Mouse (Mus musculus) intestine, embryonic 14.5 days (tissue): ENCODE results near the gene Kmt2d. TPM values are rescaled to one million over a fixed set of nuclear protein-coding genes. Genes with fewer than 3 reads are reported as not detected.
A peak's percentile ranks its signal among the peaks of the same experiment; 100 is the strongest.

Source experiments
- ATAC-seq: fragments of 200-750 bp; cut with Nextera tagmentation; replicated peaks from 2 replicates; pipeline ENCODE4 v1.8.0; 2017; ENCODE audit warnings: low read depth, moderate number of reproducible peaks, moderate TSS enrichment, moderate library complexity; ENCODE audit not compliant: low FRiP score, low TSS enrichment
- DNase-seq: peaks from one replicate; pipeline ENCODE4 v3.0.0-alpha.2; 2018; ENCODE audit warnings: low spot score
- H3K27ac ChIP-seq: fragments of 300-500 bp; sonication (generic); 2 replicates; pipeline ENCODE4 v1.5.1; 2014; ENCODE audit warnings: low read depth, mild to moderate bottlenecking, control low read depth
- H3K27me3 ChIP-seq: fragments of 300-500 bp; sonication (generic); replicated peaks from 2 replicates; pipeline ENCODE4 v1.6.1; 2014; ENCODE audit warnings: low read length, control low read depth; ENCODE audit not compliant: control insufficient read depth, insufficient read depth
- H3K36me3 ChIP-seq: fragments of 300-500 bp; sonication (generic); 2 replicates; pipeline ENCODE4 v1.6.1; 2014; ENCODE audit warnings: low read length, control low read depth; ENCODE audit not compliant: control insufficient read depth, insufficient read depth
- H3K4me1 ChIP-seq: fragments of 300-500 bp; sonication (generic); replicated peaks from 2 replicates; pipeline ENCODE4 v1.6.1; 2014; ENCODE audit warnings: low read length, control low read depth, mixed read lengths; ENCODE audit not compliant: control insufficient read depth, insufficient read depth
- H3K4me2 ChIP-seq: fragments of 300-500 bp; sonication (generic); 2 replicates; pipeline ENCODE4 v1.6.1; 2014; ENCODE audit warnings: low read length
- H3K4me3 ChIP-seq: fragments of 300-500 bp; sonication (generic); 2 replicates; pipeline ENCODE4 v1.5.1; 2014; ENCODE audit warnings: low read depth, low read length, control low read depth, mixed read lengths
- H3K9ac ChIP-seq: fragments of 300-500 bp; sonication (generic); 2 replicates; pipeline ENCODE4 v1.6.1; 2014; ENCODE audit warnings: mild to moderate bottlenecking, low read length
- H3K9me3 ChIP-seq: fragments of 300-500 bp; sonication (generic); 2 replicates; pipeline ENCODE4 v1.6.1; 2016; ENCODE audit warnings: low read length, control low read depth; ENCODE audit not compliant: control insufficient read depth
- WGBS: fragments of 180-500 bp; shearing (Covaris S2); extraction: QIAGEN DNeasy Blood & Tissue Kit; methylation state at CpG from one replicate; pipeline ENCODE4 v1.1.7; 2014; 5-methylcytosine and 5-hydroxymethylcytosine counted together
- polyA plus RNA-seq: library from polyadenylated mRNA; unstranded; fragments of >200 nt; fragmentation: Nextera tagmentation; extraction: Ambion mirVana; gene quantifications from 2 replicates; pipeline ENCODE4 v1.2.1, GENCODE M21; 2014

Gene Kmt2d
- polyA plus RNA-seq, 1 experiment from 2014 or later, result 16.2 TPM

DNA sequence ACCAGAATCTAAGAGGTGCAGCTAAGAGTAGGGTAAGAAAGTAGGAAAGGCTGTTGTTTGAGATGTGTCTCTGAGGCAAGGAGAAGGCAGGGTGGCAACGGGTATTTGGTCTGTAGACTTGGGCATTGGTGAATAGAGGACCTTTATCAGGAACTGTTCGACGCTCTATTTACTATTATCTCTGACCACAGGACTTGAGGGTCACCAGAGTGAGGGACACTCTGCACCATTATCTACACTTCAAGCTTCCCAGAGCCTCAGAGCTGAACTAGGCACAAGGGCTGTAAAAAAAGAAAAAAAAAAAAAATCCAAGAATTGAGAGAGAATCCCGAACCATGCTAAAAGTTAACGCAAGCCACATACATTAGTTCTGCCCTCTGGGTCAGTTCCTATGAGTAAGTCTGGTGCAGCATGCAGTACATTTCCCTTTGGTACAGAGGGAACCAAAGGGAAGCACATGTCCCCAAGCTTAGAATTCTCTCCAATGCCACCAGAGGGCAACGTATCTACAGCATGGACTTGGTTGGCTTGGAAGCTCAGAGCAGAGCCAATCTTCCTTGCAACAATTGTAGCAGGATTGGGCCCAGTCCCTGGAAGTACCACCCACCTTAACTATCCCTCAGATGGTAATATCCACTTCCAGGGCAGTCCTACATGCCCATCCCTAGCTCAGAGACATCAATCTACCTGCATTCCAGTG, 21.1 kb upstream of the Kmt2d start:
- 39% methylated on average over 6 of the region's 6 CpGs for WGBS
- no peaks in the 10 kb centered on the region for H3K36me3 ChIP-seq
- ATAC-seq (peak; percentile 54), DNase-seq (no peak)
- H3K27ac ChIP-seq, result no peak overlapping the region
- H3K9me3 ChIP-seq, result no peaks in the 10 kb centered on the region
- H3K4me2 ChIP-seq, result no peak overlapping the region
- H3K4me3 ChIP-seq, result no peak overlapping the region
- H3K27me3 ChIP-seq, result peaks cover 60% of the 10 kb centered on the region
- H3K9ac ChIP-seq, result no peak overlapping the region
- H3K4me1 ChIP-seq, result peaks cover 14% of the 10 kb centered on the region

DNA sequence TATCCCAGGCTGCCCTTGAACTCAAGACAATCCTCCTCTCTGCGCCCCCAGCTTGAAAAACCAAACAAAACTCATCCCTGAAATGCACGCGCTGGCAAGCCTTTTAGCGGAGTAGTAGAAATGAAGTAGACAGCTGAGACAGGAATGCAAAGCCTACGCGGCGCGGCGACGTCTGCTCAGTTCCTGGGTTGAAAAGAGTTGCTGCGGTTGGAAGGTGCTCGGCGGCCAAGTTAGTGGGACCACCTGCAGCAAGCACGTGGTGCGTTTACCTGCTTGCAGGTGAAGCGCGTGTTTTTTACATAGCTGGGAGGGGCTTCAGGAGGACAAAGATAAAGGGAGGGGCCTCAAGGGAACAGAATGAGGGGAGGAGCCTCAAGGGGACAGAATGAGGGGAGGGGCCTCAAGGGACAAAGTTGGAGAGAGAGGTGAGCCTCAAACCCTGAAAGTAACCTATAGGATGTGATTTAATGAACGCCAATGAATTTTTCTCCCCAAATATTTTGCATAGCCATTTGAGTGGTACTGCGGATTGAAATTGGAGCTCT, 20.3 kb upstream of the Kmt2d start:
- DNase-seq (no peak), ATAC-seq (no peak; the same call in 1 of the 2 replicates)
- Histone ChIP-seq H3K4me3 (peak overlapping the region; percentile 13; the same call in 1 of the 2 replicates), H3K9ac (no peak overlapping the region), H3K36me3 (no peaks in the 10 kb centered on the region), H3K4me1 (peaks cover 14% of the 10 kb centered on the region), H3K27me3 (peaks cover 52% of the 10 kb centered on the region), H3K4me2 (peak overlapping the region; percentile 38), H3K27ac (no peak overlapping the region), H3K9me3 (no peaks in the 10 kb centered on the region)
- WGBS, result 9% methylated on average over 19 of the region's 19 CpGs

DNA sequence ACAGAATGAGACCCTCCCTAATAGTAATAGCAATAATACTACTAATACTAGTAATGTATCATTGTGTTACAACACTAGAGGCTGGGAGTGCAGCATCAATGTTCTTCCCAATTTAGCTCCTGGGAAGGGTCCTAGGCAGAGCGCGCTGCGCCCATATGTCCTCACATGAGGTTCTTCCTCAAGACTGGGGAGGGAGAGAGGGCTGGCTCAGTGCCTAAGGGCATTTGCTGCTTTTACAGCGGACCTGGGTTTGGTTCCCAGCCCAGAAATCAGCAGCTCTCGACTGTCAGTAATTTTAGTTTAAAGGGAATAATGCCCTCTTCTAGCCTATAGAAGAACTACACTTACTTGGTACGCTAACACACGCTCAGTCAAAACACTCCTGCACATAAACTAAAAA, 16.5 kb upstream of the Kmt2d start:
- no peak for ATAC-seq
- H3K9ac ChIP-seq, result no peak overlapping the region
- no peaks in the 10 kb centered on the region for H3K36me3 ChIP-seq
- H3K4me3 ChIP-seq, result no peak overlapping the region
- H3K4me1 ChIP-seq, result no peaks in the 10 kb centered on the region
- no peak overlapping the region for H3K27ac ChIP-seq
- H3K9me3 ChIP-seq, result no peaks in the 10 kb centered on the region
- peaks cover 15% of the 10 kb centered on the region for H3K27me3 ChIP-seq
- WGBS, result 76% methylated on average over 7 of the region's 7 CpGs
- H3K4me2 ChIP-seq, result no peak overlapping the region
- no peak for DNase-seq

DNA sequence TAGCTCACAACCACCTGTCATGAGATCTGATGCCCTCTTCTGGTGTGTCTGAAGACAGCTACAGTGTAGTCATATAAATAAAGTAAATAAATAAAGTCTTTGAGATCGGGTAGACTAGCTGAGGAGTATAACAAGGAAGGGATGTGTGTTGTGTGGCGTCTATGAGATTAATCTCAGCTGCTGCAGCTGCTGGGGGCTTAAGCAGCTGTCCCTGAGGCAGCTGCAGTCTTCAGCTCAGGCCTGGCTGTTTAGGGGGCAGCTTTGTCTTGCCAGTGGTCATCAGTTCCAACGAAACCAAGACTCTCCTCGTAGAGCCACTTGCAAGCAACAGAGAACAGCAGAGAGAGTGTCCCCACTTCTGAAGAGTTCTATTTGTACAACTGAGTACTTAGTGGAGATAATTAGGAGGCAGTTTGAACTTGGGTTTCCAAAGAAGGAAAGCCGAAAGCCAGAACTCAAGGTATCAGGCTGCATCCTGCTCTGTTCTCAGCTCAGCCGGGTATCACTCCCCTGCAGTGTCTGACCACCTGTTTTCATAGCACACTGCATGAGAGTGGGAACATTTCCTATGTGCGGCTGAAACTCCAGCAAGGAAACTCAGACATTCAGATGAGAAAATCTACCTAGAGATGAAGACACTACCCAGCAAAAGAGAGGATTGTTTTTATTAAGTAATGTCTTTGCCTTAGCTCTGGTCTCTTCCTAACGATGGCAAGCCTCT, 15.8 kb upstream of the Kmt2d start:
- DNase-seq, result no peak
- H3K9ac ChIP-seq, result no peak overlapping the region
- ATAC-seq, result no peak
- no peaks in the 10 kb centered on the region for H3K9me3 ChIP-seq
- H3K4me2 ChIP-seq, result no peak overlapping the region
- H3K4me1 ChIP-seq, result no peaks in the 10 kb centered on the region
- H3K27ac ChIP-seq, result no peak overlapping the region
- H3K4me3 ChIP-seq, result no peak overlapping the region
- H3K36me3 ChIP-seq, result no peaks in the 10 kb centered on the region
- 57% methylated on average over 8 of the region's 8 CpGs for WGBS
- H3K27me3 ChIP-seq, result peaks cover 10% of the 10 kb centered on the region

DNA sequence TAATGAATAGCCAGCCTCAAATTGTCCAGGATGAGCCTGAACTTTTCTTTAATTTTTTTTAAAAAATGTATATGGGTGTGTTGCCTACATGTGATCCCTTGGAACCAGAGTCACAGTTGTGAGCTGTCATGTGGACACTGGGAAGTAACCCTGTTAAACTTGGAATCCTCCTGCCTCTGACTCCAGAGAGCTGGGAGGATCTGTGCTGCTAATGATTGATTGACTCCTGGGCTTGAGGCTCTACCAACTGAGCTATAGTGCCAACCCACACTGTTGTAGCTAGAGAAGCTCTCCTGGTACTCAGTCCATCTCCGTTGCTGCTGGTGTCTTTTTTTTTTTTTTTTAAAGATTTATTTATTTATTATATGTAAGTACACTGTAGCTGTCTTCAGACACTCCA, 13.1 kb upstream of the Kmt2d start:
- no peak overlapping the region for H3K4me3 ChIP-seq
- ATAC-seq (no peak), DNase-seq (no peak)
- no peaks in the 10 kb centered on the region for H3K27me3 ChIP-seq
- H3K27ac ChIP-seq, result no peak overlapping the region
- H3K9ac ChIP-seq, result no peak overlapping the region
- H3K4me2 ChIP-seq, result no peak overlapping the region
- H3K4me1 ChIP-seq, result peaks cover 6% of the 10 kb centered on the region
- WGBS, result 71% methylated on average over 1 of the region's 1 CpGs
- no peaks in the 10 kb centered on the region for H3K36me3 ChIP-seq
- no peaks in the 10 kb centered on the region for H3K9me3 ChIP-seq

DNA sequence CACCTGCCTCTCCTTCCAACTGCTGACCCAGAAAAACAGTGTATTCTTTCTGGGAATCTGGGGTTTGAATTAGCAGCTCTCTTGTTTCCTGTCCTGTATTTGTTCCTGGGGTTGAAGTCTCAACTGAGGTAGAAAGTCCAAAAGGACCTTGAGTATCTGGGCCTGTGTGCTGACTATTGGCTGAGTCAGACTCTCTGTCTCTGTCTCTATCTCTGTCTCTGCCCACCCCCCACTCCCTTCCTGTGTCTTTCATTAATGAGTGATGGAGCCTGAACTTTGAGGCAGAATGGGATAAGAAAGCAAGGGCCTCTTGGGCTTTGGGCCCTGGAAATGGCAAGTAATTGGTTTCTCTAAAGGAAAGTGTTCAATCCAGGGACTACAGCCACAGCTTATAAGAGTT, 12.7 kb upstream of the Kmt2d start:
- Histone ChIP-seq H3K4me1 (peaks cover 6% of the 10 kb centered on the region), H3K4me3 (no peak overlapping the region), H3K9ac (no peak overlapping the region), H3K27me3 (no peaks in the 10 kb centered on the region), H3K4me2 (no peak overlapping the region), H3K9me3 (no peaks in the 10 kb centered on the region), H3K36me3 (no peaks in the 10 kb centered on the region), H3K27ac (no peak overlapping the region)
- DNase-seq, result no peak
- no peak for ATAC-seq

DNA sequence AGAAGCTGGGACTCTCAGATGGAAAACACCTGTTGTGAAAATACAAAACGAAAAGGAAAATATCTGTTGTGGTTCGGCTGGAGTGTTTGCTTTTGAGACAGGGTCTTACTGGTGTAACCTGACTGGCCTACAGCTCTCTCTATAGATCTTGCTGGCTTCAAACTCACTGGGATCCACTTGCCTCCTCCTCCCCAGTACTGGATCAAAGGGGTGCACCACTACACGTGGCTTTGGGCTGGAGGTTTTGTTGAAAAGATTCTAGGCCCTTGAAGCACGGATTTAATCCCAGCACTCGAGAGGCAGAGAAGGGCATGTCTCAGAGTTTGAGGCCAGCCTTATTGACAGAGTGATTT, 10.6 kb upstream of the Kmt2d start:
- peaks cover 4% of the 10 kb centered on the region; the same call in 1 of the 2 replicates for H3K36me3 ChIP-seq
- H3K4me2 ChIP-seq, result peak overlapping the region; percentile 97
- 16% methylated on average over 5 of the region's 5 CpGs for WGBS
- ATAC-seq, result peak; percentile 32; the same call in 1 of the 2 replicates
- peak overlapping the region; percentile 52; the same call in 1 of the 2 replicates for H3K27ac ChIP-seq
- DNase-seq, result no peak
- H3K4me1 ChIP-seq, result peaks cover 6% of the 10 kb centered on the region
- H3K9ac ChIP-seq, result peak overlapping the region; percentile 53; the same call in 1 of the 2 replicates
- no peaks in the 10 kb centered on the region for H3K27me3 ChIP-seq
- peak overlapping the region; percentile 74 for H3K4me3 ChIP-seq
- no peaks in the 10 kb centered on the region for H3K9me3 ChIP-seq

DNA sequence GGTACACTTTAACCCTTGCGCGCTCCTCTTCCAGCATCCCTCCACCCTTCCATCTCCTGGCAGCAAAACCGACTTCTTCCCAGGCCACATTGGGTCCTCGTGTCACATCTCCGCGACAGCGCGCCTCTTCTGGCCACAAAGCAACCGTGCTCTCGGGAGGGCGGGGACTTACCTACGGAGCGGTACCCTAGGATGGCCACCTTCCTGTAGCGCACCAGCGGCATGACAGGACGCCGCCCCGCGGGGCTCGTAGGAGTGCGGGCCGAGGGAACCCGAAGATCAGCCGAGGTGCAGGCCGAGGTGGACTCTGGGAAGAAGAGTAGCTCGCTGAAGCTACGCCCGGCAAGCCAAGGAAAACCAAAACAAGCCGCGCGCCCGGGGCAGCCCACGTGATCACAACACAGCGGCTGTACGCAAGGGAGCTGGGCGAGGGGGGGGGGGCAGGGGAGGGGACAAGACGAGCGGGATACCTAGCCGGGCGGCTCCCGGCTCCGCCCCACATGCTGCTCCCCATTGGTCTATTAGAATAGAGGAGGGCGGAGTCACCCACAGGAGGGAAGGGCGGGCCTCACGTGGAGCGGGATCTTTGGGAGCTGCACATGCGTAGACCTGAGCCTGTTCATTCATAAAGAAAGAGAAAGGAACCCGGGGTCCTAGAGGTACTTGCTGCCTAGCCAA, 10.1 kb upstream of the Kmt2d start:
- no peaks in the 10 kb centered on the region for H3K27me3 ChIP-seq
- DNase-seq (peak; percentile 93), ATAC-seq (peak; percentile 96)
- H3K4me1 ChIP-seq, result peaks cover 6% of the 10 kb centered on the region
- H3K9me3 ChIP-seq, result no peaks in the 10 kb centered on the region
- H3K36me3 ChIP-seq, result peaks cover 4% of the 10 kb centered on the region; the same call in 1 of the 2 replicates
- H3K27ac ChIP-seq, result peak overlapping the region; percentile 71
- H3K9ac ChIP-seq, result peak overlapping the region; percentile 53
- peak overlapping the region; percentile 97 for H3K4me2 ChIP-seq
- H3K4me3 ChIP-seq, result peak overlapping the region; percentile 74
- under 1% methylated on average over 47 of the region's 48 CpGs for WGBS
